Mouse (Mus musculus): ENCODE data around the gene Ccdc144b.

The Ccdc144b gene

GRCm38 (mm10) chr3:36053447-36053846 is at the start of gene Ccdc144b:
Ccdc144b (minus strand) TSS chr3:36053547.
- DNase-seq (ENCODE audit: low spot score): no peak

- no peak for DNase-seq (ENCODE audit: low spot score)
Observed at GRCm38 (mm10) chr3:36095371-36095770, 42.0 kb upstream of the Ccdc144b start.

GRCm38 (mm10) chr3:36087591-36087990 is 34.2 kb upstream of the Ccdc144b start:
- no peak for DNase-seq (ENCODE audit: low spot score)

DNA sequence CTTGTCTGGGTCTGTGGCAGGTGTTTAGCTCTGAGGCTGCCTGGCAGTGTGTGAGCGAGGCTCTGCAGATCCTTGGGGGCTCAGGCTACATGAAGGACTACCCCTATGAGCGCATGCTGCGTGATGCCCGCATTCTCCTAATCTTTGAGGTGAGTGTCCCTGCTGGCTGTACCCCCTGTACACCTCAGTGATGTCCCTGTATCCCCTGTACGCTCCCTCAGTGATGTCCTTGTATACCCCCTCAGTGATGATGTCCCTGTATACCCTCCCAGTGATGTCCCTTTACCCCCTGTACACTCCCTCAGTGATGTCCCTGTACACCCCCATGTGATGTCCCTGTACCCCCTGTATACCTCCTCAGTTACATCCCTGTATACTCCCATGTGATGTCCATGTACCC is 32.0 kb upstream of the Ccdc144b start:
- no peak for DNase-seq (ENCODE audit: low spot score)

GRCm38 (mm10) chr3:36083381-36083780 is 30.0 kb upstream of the Ccdc144b start:
- no peak for DNase-seq (ENCODE audit: low spot score)

GRCm38 (mm10) chr3:36082843-36083242 is 29.5 kb upstream of the Ccdc144b start:
- no peak for DNase-seq (ENCODE audit: low spot score)

GRCm38 (mm10) chr3:36080741-36081140 is 27.4 kb upstream of the Ccdc144b start:
- no peak for DNase-seq (ENCODE audit: low spot score)

DNA sequence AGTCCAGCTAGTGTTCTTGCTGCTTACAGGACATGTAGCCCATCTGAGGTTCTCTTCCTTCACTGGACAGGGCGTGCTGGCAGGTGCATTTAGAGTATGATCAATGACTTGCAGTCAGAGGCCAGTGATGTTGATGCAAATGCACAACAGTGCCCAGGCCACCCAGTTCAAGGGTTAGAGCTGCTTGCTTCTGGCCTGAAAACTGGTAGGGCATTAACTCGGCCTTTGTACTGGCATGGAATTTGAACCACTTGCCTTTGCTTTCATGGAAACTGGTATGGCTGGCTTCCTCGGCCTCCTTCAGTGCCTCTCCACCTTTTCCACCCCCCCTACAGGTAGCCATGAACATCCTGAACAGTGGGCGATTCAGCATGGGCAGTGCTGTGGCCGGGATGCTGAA is 26.5 kb upstream of the Ccdc144b start:
- DNase-seq (ENCODE audit: low spot score): no peak

DNA sequence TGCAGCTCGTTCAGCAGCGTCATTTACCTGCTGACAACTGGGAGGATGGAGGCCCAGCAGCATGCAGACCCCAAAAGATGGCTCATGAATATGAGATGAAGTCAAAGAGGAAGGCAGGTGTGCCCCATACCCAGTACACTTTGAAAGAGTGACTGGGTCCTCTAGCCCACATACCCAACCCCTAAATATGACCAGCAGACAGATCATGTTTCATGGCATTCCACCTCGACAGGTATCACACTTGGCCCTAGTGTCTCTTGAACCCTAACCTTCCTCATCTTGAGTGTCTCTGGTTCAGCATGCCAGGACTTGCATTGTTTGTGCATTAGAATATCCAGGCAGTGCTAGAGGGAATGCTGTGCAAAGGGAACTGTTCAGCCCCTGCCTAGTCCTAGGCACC is 24.0 kb upstream of the Ccdc144b start:
- DNase-seq (ENCODE audit: low spot score): no peak

DNA sequence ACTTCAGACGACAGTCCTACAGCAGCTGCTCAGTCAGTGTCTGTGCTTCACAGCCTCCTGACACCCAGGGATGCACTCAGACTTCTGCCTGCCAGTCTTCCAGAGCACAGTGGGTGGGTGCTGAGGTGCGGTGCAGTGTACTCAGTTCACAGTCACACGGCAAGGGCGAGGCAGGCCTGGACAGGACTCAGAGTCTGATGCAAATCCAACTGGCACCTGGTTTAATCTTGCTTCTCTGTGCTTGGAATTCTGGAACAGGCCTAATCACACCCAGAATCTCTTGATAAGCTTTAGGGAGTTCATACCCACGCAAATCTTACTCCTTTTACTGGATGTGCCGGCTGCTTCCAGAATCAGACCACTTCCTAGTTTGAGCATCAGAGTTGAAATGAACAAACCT is 22.1 kb upstream of the Ccdc144b start:
- DNase-seq (ENCODE audit: low spot score): no peak

GRCm38 (mm10) chr3:36074231-36074630 is 20.9 kb upstream of the Ccdc144b start:
- no peak for DNase-seq (ENCODE audit: low spot score)

DNA sequence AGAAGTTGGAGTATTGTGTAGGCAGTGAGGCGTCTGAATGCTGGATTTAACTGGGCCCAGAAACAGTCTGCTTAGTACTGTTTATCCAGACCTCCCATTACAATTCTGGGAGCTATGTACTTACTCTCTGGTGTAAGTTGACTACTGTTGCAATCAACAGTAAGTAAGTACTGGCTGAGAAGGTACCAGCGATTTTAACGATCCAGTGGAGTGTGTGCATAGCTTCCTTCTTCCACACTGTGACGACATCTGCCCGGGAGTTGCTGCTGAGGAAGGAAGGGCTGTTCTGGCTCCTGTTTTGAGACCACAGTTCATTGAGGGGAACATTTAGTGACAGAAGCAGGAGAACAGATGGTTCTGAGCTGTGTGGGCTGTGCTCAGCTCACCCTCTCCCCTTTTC is 17.7 kb upstream of the Ccdc144b start:
- no peak for DNase-seq (ENCODE audit: low spot score)

- no peak for DNase-seq (ENCODE audit: low spot score)
Observed at GRCm38 (mm10) chr3:36070436-36070835, 17.1 kb upstream of the Ccdc144b start.

- DNase-seq (ENCODE audit: low spot score): no peak
Observed at GRCm38 (mm10) chr3:36067731-36068130, 14.4 kb upstream of the Ccdc144b start.

- DNase-seq (ENCODE audit: low spot score): peak; percentile 96
Observed at GRCm38 (mm10) chr3:36065843-36066651, 12.7 kb upstream of the Ccdc144b start, which contains the start of gene Acad9. Acad9 (plus strand) TSS chr3:36065979.

DNA sequence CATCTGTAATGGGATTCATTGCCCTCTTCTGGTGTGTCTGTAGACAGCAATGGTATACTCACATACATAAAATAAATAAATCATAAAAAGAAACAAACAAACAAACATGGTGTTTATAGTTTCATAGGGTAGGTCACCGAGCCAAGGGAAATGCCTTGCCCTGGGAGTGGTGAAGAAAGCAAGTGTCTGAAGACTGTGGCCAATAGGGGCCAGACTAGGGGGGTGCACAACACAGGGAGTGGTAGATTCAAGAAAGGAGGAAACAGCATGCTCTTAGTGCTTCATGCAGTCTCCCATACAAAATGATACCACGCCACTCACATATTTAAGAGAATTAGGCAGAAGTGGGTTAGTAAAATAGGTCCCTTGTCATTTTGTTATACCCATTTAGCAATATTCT is 11.8 kb upstream of the Ccdc144b start:
- no peak for DNase-seq (ENCODE audit: low spot score)

GRCm38 (mm10) chr3:36064592-36065061 is 11.3 kb upstream of the Ccdc144b start:
- no peak for DNase-seq (ENCODE audit: low spot score)

- peak; percentile 61 for DNase-seq (ENCODE audit: low spot score)
Observed at GRCm38 (mm10) chr3:36060096-36060850, 6.9 kb upstream of the Ccdc144b start.

DNA sequence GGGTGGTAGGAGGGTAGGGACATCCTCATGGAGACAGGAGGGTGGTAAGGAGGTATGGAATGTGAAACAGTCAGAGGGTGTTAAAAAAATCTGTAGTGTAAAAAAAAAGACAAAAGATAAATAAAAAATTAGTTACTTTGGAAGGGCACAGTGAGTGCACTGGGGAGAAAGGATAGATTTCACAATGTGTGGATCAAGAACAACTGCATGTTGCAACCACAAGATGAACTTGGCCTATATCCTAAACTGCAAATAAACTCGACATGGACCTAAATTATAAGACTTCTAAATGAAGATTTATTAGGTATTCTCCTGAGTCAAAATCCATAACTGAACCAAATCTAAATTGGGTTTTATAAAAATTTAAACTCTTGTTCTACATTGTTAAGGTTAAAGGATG is 4.2 kb downstream of the Ccdc144b start:
- DNase-seq (ENCODE audit: low spot score): no peak

DNA sequence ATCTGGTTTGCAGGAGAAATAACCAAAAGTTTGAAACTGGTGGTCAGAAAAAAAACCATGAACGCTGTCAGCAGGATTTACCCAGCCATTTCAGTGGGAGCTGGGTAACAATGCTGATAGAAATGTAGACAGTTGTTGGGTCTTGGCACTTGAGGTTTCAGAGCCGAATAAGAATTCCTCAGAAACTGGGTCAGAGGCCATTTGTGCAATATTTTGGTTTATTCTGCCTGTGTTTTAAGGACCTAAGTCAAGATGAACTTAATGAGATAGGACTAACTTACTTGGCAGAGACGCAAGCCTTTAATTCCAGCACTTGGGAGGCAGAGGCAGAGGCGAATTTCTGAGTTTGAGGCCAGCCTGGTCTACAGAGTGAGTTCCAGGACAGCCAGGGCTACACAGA is 8.3 kb downstream of the Ccdc144b start:
- no peak for DNase-seq (ENCODE audit: low spot score)

GRCm38 (mm10) chr3:36044520-36044919 is 8.8 kb downstream of the Ccdc144b start:
- no peak for DNase-seq (ENCODE audit: low spot score)

DNA sequence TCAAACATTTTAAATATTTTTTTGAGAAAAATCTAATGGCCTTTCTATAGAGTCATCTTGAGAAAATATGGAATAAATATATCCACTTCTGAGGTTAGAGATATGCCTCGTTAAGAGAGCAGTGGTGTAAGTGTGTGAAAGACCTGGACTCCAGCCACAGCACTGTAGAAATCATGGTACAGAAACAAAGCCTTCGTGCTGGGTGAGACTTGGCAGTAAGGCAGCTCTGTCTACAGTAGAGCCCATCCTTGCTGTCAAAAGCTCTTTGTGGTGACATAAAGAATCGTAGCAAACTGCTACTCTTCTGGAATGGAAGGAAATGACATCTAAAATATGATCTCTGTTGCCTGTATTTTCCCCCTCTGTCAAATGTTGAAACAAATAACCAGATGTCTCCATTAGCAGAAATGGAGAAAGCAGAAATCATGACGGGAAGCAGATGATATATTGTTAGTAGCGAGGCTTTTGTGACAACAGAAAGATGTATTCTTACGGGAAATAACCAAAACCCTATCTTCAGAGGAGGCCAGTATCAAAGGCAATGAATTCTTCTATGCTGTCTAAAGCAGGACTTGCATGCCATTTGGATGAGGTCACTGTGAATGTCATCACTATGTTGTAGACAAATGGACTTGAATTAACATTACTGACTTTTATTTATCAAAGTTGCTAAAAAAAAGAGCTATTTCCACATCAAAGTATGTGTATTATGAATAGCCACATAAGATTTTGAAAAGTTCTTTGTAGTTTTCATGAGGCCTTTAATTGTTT is 21.4 kb downstream of the Ccdc144b start:
- DNase-seq (ENCODE audit: low spot score): no peak
